Mouse (Mus musculus) heart, adult 9 months (tissue): ENCODE measurements around the gene Chrng.

Experiments used
- DNase-seq, 2 experiments: peaks; one replicate each; pipeline ENCODE4 v3.0.0; 2022; ENCODE audit warnings: low spot score in 2 of 2

The Chrng gene

DNA sequence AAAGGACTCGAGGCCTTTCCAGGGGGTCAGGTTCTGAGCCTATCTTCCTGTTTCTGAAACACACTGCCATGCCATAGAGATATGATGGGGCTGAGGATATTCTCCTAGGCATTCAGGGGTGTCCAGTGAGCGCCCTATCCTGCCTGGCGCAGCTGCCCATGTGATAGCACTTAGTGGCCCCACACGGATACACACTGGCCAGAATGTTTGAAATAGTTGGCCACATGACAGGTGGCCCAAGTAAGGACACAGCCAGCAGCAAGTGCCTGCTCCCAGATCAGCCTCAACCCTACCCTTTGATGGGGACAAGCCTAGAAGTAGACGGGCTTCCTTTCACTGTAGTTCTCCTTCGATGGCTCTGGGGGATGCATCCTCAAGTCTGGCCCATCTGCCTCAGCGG is at the start of gene Chrng:
Gene Chrng, plus strand, starts transcription at position 193 of the 400 bp plus-strand sequence.
- DNase-seq = no peak

DNA sequence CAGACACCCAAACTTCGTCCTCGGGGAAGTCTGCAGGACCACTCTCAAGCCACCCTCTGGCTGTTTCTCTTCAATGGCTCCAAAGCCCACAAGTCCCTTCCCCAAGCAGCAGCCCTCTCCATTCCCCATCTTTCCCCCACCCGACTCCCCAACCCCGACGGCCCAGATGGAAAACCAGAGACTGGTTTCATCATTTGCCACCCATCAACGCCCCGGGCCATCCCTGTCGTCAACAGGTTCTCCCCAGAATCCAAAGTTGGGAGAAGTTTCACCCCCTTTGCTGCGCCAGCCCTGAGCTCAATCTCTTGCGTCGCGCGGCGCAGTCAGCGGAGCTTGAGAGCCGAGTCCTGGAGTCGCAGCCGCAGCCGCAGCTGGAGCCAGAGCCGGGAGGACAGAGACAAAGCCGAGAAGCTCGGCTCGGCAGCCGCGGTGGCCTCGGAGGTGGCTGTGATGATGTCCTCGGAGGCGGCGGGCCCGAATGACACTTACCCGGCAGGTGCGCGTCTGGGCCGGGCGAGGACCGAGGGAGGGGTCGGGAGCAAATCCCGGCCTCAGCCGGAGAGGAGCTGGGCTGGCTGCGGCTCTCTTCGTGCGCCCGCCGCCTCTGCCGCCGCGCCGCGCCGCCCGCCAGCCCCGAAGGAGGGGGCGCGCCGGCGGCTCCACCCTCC is 48.8 kb upstream of the Chrng start:
- DNase-seq = no peak

DNA sequence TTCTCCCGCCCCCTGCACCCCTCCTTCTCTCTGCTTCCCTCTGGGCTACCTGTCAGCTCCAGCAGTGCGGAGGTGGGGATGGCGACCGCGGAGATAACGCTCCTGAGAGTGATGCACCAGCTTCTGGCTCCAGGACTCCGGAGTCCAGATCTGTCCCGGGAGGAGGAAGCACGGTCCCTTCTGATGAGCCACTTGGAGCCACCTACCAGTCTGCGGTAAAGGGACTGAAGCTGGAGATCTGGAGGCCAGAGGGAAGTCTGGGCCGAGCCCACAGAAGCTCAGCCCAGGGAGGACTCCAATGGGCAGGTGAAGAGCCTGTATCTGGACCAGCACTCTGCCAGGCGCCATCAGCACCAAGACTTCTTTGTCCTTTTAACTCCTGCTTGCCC is 48.3 kb upstream of the Chrng start, which contains the start of gene Ecel1:
Gene Ecel1, minus strand, starts transcription at position 323 of the 389 bp plus-strand sequence.
- no peak for DNase-seq

DNA sequence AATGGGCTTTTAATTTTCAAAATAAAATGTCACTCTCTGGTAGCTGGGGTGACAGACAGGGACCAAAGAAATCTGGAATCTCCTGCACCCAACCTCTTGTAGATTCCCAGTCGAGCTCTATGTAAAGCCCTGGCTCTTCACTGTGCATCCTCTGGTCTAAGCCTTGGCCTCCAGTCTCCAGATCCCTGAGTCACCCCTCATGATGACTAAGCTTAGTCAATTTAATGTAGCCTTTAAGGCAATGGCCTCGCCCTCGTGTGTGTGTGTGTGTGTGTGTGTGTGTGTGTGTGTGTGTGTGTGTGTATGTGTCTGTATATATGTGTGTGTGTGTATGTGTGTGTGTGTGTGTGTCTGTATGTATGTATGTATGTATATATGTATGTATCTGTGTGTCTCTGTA is 45.1 kb upstream of the Chrng start:
- no peak for DNase-seq

DNA sequence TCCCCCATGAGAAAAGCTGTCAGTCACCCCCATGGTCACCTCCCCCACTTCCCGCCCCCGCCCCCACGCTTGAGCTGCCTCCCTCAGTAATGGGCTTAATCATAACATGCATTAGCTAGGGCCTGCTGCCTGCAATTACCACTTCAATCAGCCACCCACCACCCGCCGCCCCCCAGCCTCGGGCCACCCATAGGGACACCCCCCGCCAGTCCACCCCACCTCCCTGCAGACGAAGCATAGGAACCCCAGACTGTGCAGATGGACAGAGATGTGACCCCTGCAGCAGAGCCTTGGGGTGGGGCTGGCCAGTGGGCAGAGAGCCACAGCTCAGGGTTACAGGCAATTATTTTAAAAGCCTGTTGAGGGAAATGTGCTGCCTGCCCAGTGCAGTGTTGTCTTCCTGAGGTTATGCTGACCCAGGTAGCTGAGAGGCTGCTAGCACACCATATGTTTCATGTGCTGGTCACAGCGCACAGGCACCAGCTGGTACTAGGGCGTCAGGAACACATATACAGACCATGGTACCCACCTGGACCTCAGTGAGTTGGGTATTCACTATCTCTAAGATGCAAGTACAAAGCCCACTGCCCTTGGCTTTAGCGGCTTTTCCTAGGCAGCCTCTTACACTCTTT is 40.2 kb upstream of the Chrng start:
- DNase-seq = no peak

DNA sequence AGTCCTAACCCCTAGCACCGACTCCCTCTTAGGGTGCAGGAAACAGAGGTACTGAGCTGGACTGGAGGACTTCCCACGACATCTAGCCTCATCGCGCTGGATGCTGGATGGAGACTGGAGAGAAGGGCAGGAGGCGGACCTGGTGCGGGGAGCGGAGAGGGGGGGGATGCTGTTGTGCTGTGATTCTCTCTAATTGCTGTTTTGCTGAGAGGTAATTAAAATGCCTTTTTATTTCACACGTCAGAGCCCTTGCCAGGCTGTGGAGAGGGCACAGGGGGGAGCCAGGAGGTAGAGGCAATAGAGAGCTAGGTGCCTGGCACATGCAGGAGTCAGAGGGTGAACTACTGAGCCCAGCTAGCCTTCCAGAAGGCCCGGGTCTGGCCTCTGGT is 39.7 kb upstream of the Chrng start:
- no peak for DNase-seq

DNA sequence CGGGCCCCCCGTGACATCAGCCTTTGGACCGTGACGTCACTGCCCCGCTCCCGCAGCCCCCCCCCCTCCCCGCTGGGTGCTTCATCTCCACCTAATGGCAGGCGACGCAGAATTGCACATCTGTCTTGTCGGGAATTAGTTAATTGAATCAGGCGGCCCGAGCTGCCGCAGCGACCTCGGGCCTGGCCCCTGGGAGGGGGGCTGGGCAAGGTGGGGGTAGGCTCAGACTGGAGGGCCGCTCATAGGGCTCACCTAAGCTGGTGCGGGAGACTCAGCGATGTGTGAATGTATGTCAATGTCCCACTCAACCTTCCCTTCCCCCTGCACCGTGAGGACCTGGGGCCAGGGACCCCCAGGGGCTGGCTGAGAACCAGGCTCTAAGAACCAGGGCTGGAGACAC is 34.0 kb upstream of the Chrng start:
- DNase-seq = no peak

DNA sequence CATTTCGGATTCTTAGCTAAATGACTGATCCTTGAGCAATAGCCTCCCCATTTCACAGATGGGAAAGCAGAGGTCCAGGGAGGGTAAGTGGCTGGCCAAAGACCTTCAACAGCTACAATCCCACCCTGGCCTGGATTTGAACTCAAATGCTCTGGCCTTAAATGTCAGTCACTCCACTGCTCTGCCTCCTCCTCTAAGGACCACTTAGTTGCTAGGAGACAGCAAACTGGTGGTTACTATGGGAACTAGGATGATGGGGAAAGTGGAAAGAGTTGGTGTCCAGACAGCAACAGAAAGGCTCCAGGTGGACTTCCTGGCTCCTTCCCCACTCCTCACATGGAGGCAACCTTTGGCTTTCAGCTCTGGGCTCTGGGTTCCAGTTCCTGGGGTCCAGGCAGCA is 33.1 kb upstream of the Chrng start:
- no peak for DNase-seq

DNA sequence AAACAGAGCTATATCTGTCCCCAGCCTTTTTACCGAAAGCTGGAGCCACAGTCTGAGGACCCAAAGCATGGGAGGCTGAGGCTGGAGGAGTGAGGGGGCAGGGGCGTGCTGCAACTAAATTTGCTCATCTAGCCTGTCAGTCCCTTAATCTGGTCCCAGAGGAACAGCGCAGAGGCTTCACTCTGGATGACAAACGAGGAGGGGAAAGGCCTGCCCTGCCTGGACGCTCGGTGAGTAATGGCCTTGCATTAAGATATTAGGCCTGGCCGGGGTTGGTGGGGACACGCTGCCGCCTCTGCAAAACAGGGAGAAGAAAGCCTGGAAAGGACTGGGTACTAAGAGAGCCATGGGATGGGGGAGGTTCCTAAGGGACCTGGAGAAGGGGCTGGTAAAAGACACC is 32.1 kb upstream of the Chrng start:
- no peak for DNase-seq

DNA sequence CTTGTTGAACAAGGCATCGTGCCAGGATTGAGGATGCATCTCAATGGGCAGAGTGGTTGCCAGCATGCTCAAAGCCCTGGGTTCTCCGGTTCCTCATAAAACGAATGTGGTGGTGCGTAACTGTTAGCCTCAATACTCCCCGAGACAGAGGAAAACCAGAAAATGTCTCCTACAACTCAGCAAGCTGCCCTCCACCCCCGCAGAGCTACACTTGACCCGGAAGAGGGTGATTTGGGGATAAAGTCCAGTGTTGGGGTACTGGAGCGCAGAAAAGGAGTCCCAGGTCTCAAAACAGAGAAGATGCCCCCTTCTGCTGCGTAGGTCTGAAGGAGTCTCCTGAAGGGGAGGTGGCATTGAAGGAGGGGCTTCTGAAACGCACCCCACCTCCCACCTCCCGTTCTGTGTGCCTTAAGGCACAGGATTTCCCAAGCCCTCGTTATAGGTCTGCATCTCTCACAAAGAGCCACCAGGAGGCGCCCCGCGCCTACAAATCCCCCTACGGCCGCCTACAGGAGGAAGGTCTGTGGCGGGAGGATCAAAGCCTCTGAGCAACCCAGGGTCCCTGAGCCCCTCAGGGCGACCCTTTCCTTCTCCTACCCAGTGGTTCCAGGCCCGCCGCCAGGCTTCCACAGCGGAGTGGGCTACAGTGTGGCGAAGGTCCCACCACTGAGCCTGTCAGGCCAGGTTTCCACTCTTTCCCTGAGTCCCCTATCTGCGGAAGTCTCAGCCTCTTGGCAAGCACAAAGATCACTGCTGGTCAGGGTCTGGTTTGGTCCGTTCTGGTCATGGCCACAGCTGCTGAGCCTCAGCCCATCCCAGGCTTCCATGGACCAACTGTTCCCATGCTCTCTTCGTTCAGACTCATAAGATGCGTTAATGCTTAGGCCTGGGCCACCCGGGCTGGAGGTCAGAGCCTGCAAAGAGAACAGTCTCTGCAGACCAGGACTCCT is 30.2 kb upstream of the Chrng start:
- DNase-seq = peak; percentile 25 to 52

DNA sequence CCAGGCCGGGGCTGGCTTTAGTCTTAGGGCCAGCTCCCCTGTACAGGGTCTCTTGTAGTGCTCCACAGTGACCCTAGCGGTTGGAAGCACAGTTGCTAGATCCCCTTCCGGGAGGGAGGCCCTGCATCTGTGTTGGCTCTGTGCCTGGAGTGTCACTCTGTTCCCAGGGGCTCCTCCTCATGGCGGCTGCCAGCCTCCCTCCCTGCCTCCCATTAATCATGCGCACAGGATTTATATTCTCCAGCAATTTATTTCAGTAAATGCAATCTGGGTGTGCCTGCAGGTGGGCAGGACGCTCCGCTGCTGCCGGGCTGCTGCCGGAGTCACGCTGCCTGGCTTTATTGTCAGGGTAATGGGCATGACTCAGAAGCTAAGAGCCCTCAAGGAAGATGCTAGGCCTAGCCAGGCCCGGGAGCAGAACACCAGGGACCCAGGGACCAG is 28.6 kb upstream of the Chrng start:
- DNase-seq = peak; percentile 26 to 42

DNA sequence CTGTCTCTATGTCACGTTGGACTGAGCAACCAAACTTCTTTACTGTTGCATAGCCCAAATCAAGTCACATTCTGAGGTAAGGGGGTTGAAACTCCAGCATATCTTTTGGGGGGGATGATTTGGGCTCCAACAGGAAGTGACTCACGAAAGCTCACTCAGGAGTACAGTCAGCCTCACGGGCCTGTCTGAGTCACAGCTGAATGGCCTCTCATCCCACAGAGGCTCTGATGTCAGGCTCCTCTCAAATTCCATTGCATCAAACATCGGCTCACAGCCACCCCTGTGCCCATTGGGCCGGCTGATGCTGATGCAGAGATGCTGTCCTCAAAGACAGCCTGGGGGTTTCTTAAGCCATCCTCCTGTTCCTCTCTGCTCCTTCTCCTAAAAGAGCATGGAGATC is 23.6 kb upstream of the Chrng start:
- DNase-seq = no peak

DNA sequence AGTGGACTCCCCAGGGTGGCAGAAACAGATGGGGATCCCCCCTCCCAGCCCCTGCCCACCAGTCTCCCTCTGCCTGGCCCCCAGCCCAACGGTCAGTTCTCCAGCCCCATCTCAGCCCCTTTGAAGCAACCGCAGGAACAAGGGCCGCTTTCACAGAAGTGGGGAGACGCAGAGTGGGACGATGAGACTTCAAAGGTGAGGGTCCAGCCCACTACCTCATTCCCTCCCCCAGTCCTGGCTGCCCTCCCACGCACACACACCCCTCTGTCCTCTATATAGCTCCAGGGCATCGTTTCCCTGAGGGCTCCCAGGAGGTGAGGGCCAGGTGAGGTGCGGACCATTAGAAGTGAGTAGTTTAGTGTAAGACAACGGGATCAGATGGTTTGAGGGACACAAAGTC is 21.4 kb upstream of the Chrng start, which contains the start of gene Prss56:
Gene Prss56, plus strand, starts transcription at position 301 of the 400 bp plus-strand sequence.
- DNase-seq = no peak

DNA sequence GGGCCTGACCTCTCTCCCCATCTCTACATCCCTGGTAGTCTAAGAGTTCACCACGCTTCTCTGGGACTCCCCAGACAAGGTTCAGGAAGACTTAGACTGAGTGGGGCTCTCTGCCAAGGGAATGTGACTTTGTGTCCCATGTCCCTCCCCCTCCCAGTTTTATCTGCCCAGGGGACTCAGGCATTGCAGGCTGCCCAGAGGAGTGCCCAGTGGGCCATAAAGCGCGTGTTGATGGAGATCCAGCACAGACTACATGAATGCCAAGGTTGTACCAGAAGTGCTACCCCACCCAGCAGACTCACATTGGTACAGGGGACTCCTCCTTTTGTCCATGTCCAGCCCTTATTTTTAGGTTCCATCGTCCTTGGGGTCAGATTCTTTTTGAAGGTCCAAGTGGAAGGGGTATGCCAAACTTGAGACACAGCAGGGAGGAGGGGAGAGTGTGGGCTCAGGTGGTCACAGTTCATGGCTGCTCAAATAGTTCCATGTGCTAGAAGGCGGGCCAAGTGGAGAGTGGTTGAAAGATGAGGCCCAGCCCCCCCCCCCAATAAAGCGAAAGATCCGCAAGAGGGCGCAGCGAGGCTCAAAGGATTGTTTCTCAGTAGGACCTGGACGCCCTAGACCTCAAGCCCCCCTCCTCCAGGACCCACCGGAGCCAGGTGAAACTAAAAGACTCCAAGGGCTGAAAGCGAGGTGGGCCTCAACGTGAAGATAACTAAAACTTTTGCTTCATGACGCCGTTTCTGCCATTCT is 20.3 kb upstream of the Chrng start:
- no peak for DNase-seq

DNA sequence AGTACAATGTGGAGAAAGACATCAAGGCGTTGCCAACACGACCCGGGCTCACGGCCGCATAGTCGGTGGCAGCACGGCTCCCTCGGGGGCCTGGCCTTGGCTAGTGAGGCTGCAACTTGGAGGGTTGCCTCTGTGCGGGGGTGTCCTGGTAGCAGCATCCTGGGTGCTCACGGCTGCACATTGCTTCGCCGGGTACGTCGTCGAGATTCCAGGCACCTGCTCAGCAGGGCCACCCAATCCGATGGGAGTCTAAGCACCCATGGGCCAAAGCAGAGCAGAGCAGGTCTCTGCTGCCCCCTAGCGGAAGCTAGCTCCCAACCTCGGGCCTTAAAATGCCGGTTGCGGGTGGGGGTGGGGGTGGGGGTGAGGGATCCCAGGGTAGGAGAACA is 19.7 kb upstream of the Chrng start:
- DNase-seq = peak; percentile 42 to 46

DNA sequence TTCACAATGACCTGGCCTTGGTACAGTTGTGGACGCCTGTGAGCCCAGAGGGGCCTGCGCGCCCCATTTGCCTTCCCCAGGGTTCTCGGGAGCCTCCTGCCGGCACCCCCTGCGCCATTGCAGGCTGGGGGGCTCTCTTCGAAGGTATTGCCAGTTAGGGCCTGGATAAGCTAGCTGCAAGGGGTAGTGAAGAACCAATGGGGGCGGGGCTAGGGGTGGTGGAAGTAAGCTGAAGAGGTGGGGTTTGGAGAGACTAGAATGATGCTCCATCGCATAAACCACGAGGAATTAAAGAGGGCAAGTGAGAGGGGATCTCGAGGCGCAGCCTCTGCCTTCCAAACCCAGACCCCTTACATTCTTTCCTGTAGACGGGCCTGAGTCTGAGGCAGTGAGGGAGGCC is 18.9 kb upstream of the Chrng start:
- no peak for DNase-seq

DNA sequence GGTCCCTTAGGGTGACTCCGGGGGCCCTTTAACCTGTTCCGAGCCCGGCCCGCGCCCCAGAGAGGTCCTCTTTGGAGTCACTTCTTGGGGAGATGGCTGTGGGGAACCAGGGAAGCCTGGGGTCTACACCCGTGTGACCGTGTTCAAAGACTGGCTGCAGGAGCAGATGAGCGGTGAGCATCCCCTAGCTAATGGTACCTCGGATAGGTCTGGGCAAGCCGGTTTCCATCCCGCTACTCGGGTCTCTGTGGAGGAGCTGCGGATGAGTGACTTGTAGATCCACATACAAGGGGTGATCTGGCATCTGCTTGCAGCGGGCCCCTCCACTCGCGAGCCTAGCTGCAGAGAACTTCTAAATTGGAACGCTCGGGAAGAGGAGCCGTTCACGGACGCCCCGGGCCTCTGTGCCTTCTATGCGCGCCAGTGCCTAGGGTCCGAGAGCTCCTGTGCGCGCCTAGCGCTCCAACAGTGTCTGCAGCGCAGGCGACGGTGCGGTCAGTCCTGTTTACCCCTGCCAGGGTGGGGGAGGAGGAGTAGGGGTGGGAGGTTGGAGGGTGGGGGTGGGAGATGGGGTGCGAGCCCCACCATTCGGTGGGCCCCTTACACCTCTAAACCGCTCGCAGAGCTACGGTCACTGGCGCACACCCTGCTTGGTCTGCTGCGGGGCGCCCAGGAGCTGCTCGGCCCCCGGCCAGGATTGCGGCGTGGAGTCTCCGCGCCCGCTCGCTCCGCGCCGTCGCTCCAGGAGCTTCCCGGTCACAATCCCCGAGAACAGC is 18.0 kb upstream of the Chrng start:
- DNase-seq = no peak

DNA sequence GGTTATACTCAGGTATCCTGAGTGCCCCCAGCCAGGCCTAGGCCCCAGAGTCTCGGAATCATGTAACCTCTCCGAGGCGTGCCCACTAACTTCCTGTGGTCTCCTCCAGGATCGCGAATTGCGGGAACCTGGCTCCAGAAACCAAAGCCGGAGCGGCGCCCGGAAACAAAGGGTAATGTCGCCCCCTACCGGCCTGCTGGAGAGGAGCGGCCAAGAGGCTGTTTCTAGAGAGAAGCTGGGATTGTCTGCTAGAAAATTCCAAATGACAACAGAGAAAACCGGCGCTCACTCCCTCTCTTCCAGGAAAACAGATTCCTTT is 17.5 kb upstream of the Chrng start:
- peak in 1 of 2 experiments; percentile 40 for DNase-seq

DNA sequence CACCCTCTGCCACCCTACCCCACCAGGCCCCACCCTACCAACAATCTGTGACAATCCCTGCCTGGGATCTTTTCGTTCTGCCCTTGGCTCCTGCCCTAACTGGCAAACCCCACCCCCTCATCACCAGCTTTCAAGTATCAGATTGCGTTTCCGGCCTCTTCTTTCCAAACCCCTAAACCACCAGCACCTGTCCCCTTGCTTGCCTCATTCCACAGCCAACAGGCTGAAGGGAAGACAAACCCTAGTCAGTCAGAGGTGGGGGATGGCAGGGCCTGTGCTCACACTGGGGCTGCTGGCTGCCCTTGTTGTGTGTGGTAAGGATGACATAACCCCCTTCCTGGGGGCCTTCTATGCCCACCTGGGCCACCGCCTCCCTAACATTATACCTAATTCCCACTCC is 14.0 kb upstream of the Chrng start, which contains the start of gene Chrnd:
Gene Chrnd, plus strand, starts transcription at position 179 of the 400 bp plus-strand sequence.
- no peak for DNase-seq

DNA sequence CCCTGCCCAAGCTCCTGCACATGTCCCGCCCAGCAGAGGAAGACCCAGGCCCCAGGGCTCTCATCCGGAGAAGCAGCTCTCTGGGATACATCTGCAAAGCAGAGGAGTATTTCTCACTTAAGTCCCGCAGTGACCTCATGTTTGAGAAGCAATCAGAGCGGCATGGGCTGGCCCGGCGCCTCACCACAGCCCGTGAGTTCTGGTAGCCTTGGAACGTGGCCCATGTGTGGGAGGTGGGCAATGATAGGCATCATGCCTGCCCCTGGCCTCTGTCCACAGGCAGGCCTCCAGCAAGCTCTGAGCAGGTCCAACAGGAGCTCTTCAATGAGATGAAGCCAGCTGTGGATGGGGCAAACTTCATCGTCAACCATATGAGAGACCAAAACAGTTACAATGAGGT is 7.2 kb upstream of the Chrng start:
- no peak for DNase-seq
